Mouse (Mus musculus) mesoderm, embryonic 11.5 days (tissue): ENCODE measurements at regions not wholly inside any gene's neighbourhood (a gene's known extent, or its start where the extent isn't known, plus 50 kb on each side); places are given as distances from the start of the nearest gene placed in this dataset.
"Not testable (repeated sequence)": the region's sequence is repeated elsewhere in the genome, so short reads cannot be mapped to it uniquely, and the experiment has no call there.

Experiments
- DNase-seq: peaks from one replicate; pipeline ENCODE4 v3.0.0-alpha.2; 2012; ENCODE audit warnings: low read depth, low spot score

GRCm38 (mm10) chr4:143055371-143055770, 157.4 kb downstream of the Prdm2 start:
- no peak for DNase-seq

- no peak for DNase-seq
Measured at GRCm38 (mm10) chr4:143053029-143053428, 159.8 kb downstream of the Prdm2 start.

- no peak for DNase-seq
Measured at GRCm38 (mm10) chr4:143051205-143051604, 161.6 kb downstream of the Prdm2 start.

- DNase-seq, result peak; percentile 77
Measured at GRCm38 (mm10) chr4:143045245-143045644, 167.6 kb downstream of the Prdm2 start.

GRCm38 (mm10) chr4:143042806-143043205, 170.0 kb downstream of the Prdm2 start:
- peak; percentile 42 for DNase-seq

- DNase-seq, result no peak
Measured at GRCm38 (mm10) chr4:143038626-143039025, 174.2 kb downstream of the Prdm2 start.

GRCm38 (mm10) chr4:143036704-143037103, 176.1 kb downstream of the Prdm2 start:
- no peak for DNase-seq

- not testable (repeated sequence) for DNase-seq
Measured at GRCm38 (mm10) chr4:143035089-143035488, 177.7 kb downstream of the Prdm2 start.

GRCm38 (mm10) chr4:143034324-143034723, 178.5 kb downstream of the Prdm2 start:
- not testable (repeated sequence) for DNase-seq

- not testable (repeated sequence) for DNase-seq
Measured at GRCm38 (mm10) chr4:143029813-143030212, 183.0 kb downstream of the Prdm2 start.

- peak; percentile 71 for DNase-seq
Measured at GRCm38 (mm10) chr4:143027292-143027691, 185.5 kb downstream of the Prdm2 start.

GRCm38 (mm10) chr4:143021242-143021881, 191.4 kb downstream of the Prdm2 start:
- peak; percentile 79 for DNase-seq

- DNase-seq, result no peak
Measured at GRCm38 (mm10) chr4:143020658-143021057, 192.1 kb downstream of the Prdm2 start.

- DNase-seq, result no peak
Measured at GRCm38 (mm10) chr4:143012900-143013299, 199.9 kb downstream of the Prdm2 start.

GRCm38 (mm10) chr4:143001961-143002360, 210.8 kb downstream of the Prdm2 start:
- DNase-seq, result no peak

- no peak for DNase-seq
Measured at GRCm38 (mm10) chr4:143001486-143001885, 211.3 kb downstream of the Prdm2 start.

GRCm38 (mm10) chr4:142996406-142996805, 216.4 kb downstream of the Prdm2 start:
- DNase-seq, result no peak

- DNase-seq, result no peak
Measured at GRCm38 (mm10) chr4:142991401-142991800, 221.4 kb downstream of the Prdm2 start.

GRCm38 (mm10) chr4:142989175-142989574, 223.6 kb downstream of the Prdm2 start:
- no peak for DNase-seq

GRCm38 (mm10) chr4:142983295-142983624, 229.5 kb downstream of the Prdm2 start:
- peak; percentile 51 for DNase-seq

GRCm38 (mm10) chr4:142982585-142983294, 230.1 kb downstream of the Prdm2 start:
- peak; percentile 42 for DNase-seq

- no peak for DNase-seq
Measured at GRCm38 (mm10) chr4:142975620-142976019, 237.2 kb downstream of the Prdm2 start.

- no peak for DNase-seq
Measured at GRCm38 (mm10) chr4:142970040-142970439, 242.8 kb downstream of the Prdm2 start.
